Mouse (Mus musculus): Measurements from ENCODE around the gene Ndufa13. TPM values are rescaled to one million over a fixed set of nuclear protein-coding genes. Genes with fewer than 3 reads are reported as not detected.
"Not testable (repeated sequence)": the region's sequence is repeated elsewhere in the genome, so short reads cannot be mapped to it uniquely, and the experiment has no call there.

Gene Ndufa13
- 89.7 and 96.9 TPM in 2 replicates for polyA plus RNA-seq (2015; fragmentation: Nextera tagmentation; extraction: Ambion mirVana)

- Histone ChIP-seq H3K9ac (peak within 1 kb of the TSS; percentile 88), H3K4me3 (replicated peaks) (peak within 1 kb of the TSS; percentile 65), H3K4me2 (peak within 1 kb of the TSS; percentile 99), H3K4me1 (replicated peaks) (peaks cover 74% of the 10 kb centered on the region), H3K27ac (replicated peaks) (peak within 1 kb of the TSS; percentile 96), H3K27me3 (no peaks in the 10 kb centered on the region), H3K9me3 (replicated peaks) (no peaks in the 10 kb centered on the region), H3K36me3 (replicated peaks) (peaks cover 6% of the 10 kb centered on the region)
- peak; percentile 38 for ATAC-seq (ENCODE audit: insufficient read depth)
- 2% methylated on average over 89 of the region's 89 CpGs for WGBS (ENCODE audit: insufficient replicate concordance)
Measured at GRCm38 (mm10) chr8:69902163-69903062, at the start of gene Ndufa13, which contains the start of the genes Tssk6 and Yjefn3. TSS of gene Ndufa13 (minus strand) at chr8:69902558. TSS of gene Tssk6 (plus strand) at chr8:69902184. TSS of gene Yjefn3 (minus strand) at chr8:69902712.

GRCm38 (mm10) chr8:69950300-69950699 is 47.9 kb upstream of the Ndufa13 start:
- peaks cover 43% of the 10 kb centered on the region for H3K4me1 ChIP-seq (replicated peaks)
- H3K9ac ChIP-seq = no peak overlapping the region
- H3K4me2 ChIP-seq = no peak overlapping the region
- peak overlapping the region; percentile 53 for H3K27ac ChIP-seq (replicated peaks)
- ATAC-seq (ENCODE audit: insufficient read depth) = peak; percentile 46; the same call in 1 of the 2 replicates
- WGBS (ENCODE audit: insufficient replicate concordance) = 84% methylated on average over 2 of the region's 2 CpGs
- no peak overlapping the region for H3K4me3 ChIP-seq (replicated peaks)
- H3K27me3 ChIP-seq = no peaks in the 10 kb centered on the region
- H3K36me3 ChIP-seq (replicated peaks) = peaks cover 45% of the 10 kb centered on the region
- no peaks in the 10 kb centered on the region for H3K9me3 ChIP-seq (replicated peaks)

- not testable (repeated sequence) for H3K27me3 ChIP-seq; H3K4me3 ChIP-seq (replicated peaks); ATAC-seq (ENCODE audit: insufficient read depth); H3K27ac ChIP-seq (replicated peaks); H3K4me2 ChIP-seq; H3K9ac ChIP-seq; H3K9me3 ChIP-seq (replicated peaks)
- peaks cover 57% of the 10 kb centered on the region for H3K4me1 ChIP-seq (replicated peaks)
- WGBS (ENCODE audit: insufficient replicate concordance) = 62% methylated on average over 3 of the region's 3 CpGs
- peaks cover 21% of the 10 kb centered on the region for H3K36me3 ChIP-seq (replicated peaks)
Measured at GRCm38 (mm10) chr8:69942495-69942894, 40.1 kb upstream of the Ndufa13 start.

- Histone ChIP-seq H3K36me3 (replicated peaks) (peaks cover 15% of the 10 kb centered on the region), H3K4me3 (replicated peaks) (no peak overlapping the region), H3K27me3 (no peaks in the 10 kb centered on the region), H3K4me1 (replicated peaks) (peaks cover 76% of the 10 kb centered on the region), H3K9ac (no peak overlapping the region), H3K9me3 (replicated peaks) (no peaks in the 10 kb centered on the region), H3K27ac (replicated peaks) (peak overlapping the region; percentile 38), H3K4me2 (no peak overlapping the region)
- no peak for ATAC-seq (ENCODE audit: insufficient read depth)
- WGBS (ENCODE audit: insufficient replicate concordance) = 42% methylated on average over 2 of the region's 2 CpGs
Measured at GRCm38 (mm10) chr8:69940386-69940785, 38.0 kb upstream of the Ndufa13 start.

- peaks cover 22% of the 10 kb centered on the region for H3K36me3 ChIP-seq (replicated peaks)
- peaks cover 73% of the 10 kb centered on the region for H3K4me1 ChIP-seq (replicated peaks)
- H3K4me3 ChIP-seq (replicated peaks) = no peak overlapping the region
- peak overlapping the region; percentile 38 for H3K27ac ChIP-seq (replicated peaks)
- H3K4me2 ChIP-seq = no peak overlapping the region
- WGBS (ENCODE audit: insufficient replicate concordance) = 26% methylated on average over 3 of the region's 3 CpGs
- no peak overlapping the region for H3K9ac ChIP-seq
- H3K27me3 ChIP-seq = no peaks in the 10 kb centered on the region
- no peaks in the 10 kb centered on the region for H3K9me3 ChIP-seq (replicated peaks)
- ATAC-seq (ENCODE audit: insufficient read depth) = peak; percentile 56; the same call in 1 of the 2 replicates
Measured at GRCm38 (mm10) chr8:69939633-69940032, 37.3 kb upstream of the Ndufa13 start.

GRCm38 (mm10) chr8:69938245-69938982 is 36.1 kb upstream of the Ndufa13 start:
- Histone ChIP-seq H3K9me3 (replicated peaks) (no peaks in the 10 kb centered on the region), H3K27me3 (no peaks in the 10 kb centered on the region), H3K27ac (replicated peaks) (0 out of 2 replicates have a peak overlapping the region, but pooled peaks have one; percentile 19), H3K4me3 (replicated peaks) (no peak overlapping the region), H3K4me2 (no peak overlapping the region), H3K4me1 (replicated peaks) (peaks cover 77% of the 10 kb centered on the region), H3K36me3 (replicated peaks) (peaks cover 34% of the 10 kb centered on the region), H3K9ac (no peak overlapping the region)
- no peak for ATAC-seq (ENCODE audit: insufficient read depth)
- WGBS (ENCODE audit: insufficient replicate concordance) = 28% methylated on average over 6 of the region's 6 CpGs

- 0 out of 2 replicates have a peak overlapping the region, but pooled peaks have one; percentile 9 for H3K27ac ChIP-seq (replicated peaks)
- 43% methylated on average over 3 of the region's 3 CpGs for WGBS (ENCODE audit: insufficient replicate concordance)
- ATAC-seq (ENCODE audit: insufficient read depth) = no peak
- H3K4me1 ChIP-seq (replicated peaks) = peaks cover 73% of the 10 kb centered on the region
- H3K9ac ChIP-seq = no peak overlapping the region
- H3K9me3 ChIP-seq (replicated peaks) = no peaks in the 10 kb centered on the region
- H3K27me3 ChIP-seq = no peaks in the 10 kb centered on the region
- no peak overlapping the region for H3K4me3 ChIP-seq (replicated peaks)
- H3K4me2 ChIP-seq = no peak overlapping the region
- peaks cover 43% of the 10 kb centered on the region for H3K36me3 ChIP-seq (replicated peaks)
Measured at GRCm38 (mm10) chr8:69937466-69937865, 35.1 kb upstream of the Ndufa13 start.

- Histone ChIP-seq H3K4me2 (no peak overlapping the region), H3K27me3 (no peaks in the 10 kb centered on the region), H3K9me3 (replicated peaks) (no peaks in the 10 kb centered on the region), H3K4me1 (replicated peaks) (peaks cover 64% of the 10 kb centered on the region), H3K27ac (replicated peaks) (peak overlapping the region; percentile 39; the same call in 1 of the 2 replicates), H3K4me3 (replicated peaks) (no peak overlapping the region), H3K9ac (no peak overlapping the region), H3K36me3 (replicated peaks) (peaks cover 51% of the 10 kb centered on the region)
- 75% methylated on average over 7 of the region's 7 CpGs for WGBS (ENCODE audit: insufficient replicate concordance)
- 0 out of 2 replicates have a peak, but pooled peaks have one; percentile 2 for ATAC-seq (ENCODE audit: insufficient read depth)
Measured at GRCm38 (mm10) chr8:69936050-69936794, 33.9 kb upstream of the Ndufa13 start.

GRCm38 (mm10) chr8:69935431-69935830 is 33.1 kb upstream of the Ndufa13 start:
- Histone ChIP-seq H3K27me3 (no peaks in the 10 kb centered on the region), H3K27ac (replicated peaks) (no peak overlapping the region), H3K9me3 (replicated peaks) (no peaks in the 10 kb centered on the region), H3K36me3 (replicated peaks) (peaks cover 58% of the 10 kb centered on the region), H3K4me1 (replicated peaks) (peaks cover 56% of the 10 kb centered on the region), H3K9ac (no peak overlapping the region), H3K4me2 (no peak overlapping the region), H3K4me3 (replicated peaks) (no peak overlapping the region)
- 88% methylated on average over 3 of the region's 3 CpGs for WGBS (ENCODE audit: insufficient replicate concordance)
- no peak for ATAC-seq (ENCODE audit: insufficient read depth)

GRCm38 (mm10) chr8:69934582-69934981 is 32.2 kb upstream of the Ndufa13 start:
- Histone ChIP-seq H3K27me3 (no peaks in the 10 kb centered on the region), H3K9me3 (replicated peaks) (no peaks in the 10 kb centered on the region), H3K4me3 (replicated peaks) (no peak overlapping the region), H3K27ac (replicated peaks) (no peak overlapping the region), H3K4me2 (no peak overlapping the region), H3K9ac (no peak overlapping the region), H3K36me3 (replicated peaks) (peaks cover 58% of the 10 kb centered on the region), H3K4me1 (replicated peaks) (peaks cover 48% of the 10 kb centered on the region)
- no peak for ATAC-seq (ENCODE audit: insufficient read depth)
- WGBS (ENCODE audit: insufficient replicate concordance) = 75% methylated on average over 5 of the region's 5 CpGs

Measured in liver, embryonic 15.5 days (tissue).